Mouse (Mus musculus): ENCODE data around the gene Bex2. TPM values are rescaled to one million over a fixed set of nuclear protein-coding genes. Genes with fewer than 3 reads are reported as not detected.
"Not testable (repeated sequence)": the region's sequence is repeated elsewhere in the genome, so short reads cannot be mapped to it uniquely, and the experiment has no call there.

The Bex2 gene
- total and polyA plus RNA-seq, 2 experiments from 2014 or later = 294 to 1,237 TPM

GRCm38 (mm10) chrX:136094421-136094820, 26.4 kb upstream of the Bex2 start:
- peak overlapping the region; percentile 63 for H3K27ac ChIP-seq (ENCODE audit: low read depth, low read length)
- peak; percentile 65 for DNase-seq (ENCODE audit: low spot score)
- WGBS = 24% methylated on average over 2 of the region's 2 CpGs

GRCm38 (mm10) chrX:136092497-136093279, 24.7 kb upstream of the Bex2 start:
- ATAC-seq (ENCODE audit: low FRiP score) (no peak), DNase-seq (ENCODE audit: low spot score) (no peak)
- Histone ChIP-seq H3K4me3 (ENCODE audit: low read depth, low read length) (no peak overlapping the region), H3K36me3 (ENCODE audit: insufficient read depth, low read length) (no peaks in the 10 kb centered on the region), H3K9ac (replicated peaks; ENCODE audit: low read length, poor library complexity, severe bottlenecking) (no peak overlapping the region), H3K9me3 (ENCODE audit: low read length) (no peaks in the 10 kb centered on the region), H3K27ac (ENCODE audit: low read depth, low read length) (no peak overlapping the region), H3K4me1 (ENCODE audit: insufficient read depth, low read length) (no peaks in the 10 kb centered on the region), H3K4me2 (ENCODE audit: low read depth, low read length, poor library complexity, severe bottlenecking) (no peak overlapping the region), H3K27me3 (ENCODE audit: insufficient read depth, low read length) (no peaks in the 10 kb centered on the region)
- 38% methylated on average over 2 of the region's 2 CpGs for WGBS
- no peak for TF ChIP-seq CTCF (IDR thresholded peaks at IDR 0.05)

More at GRCm38 (mm10) chrX:136094421-136094820, 26.4 kb upstream of the Bex2 start:
- Histone ChIP-seq H3K9me3 (ENCODE audit: low read length) (no peaks in the 10 kb centered on the region), H3K4me1 (ENCODE audit: insufficient read depth, low read length) (no peaks in the 10 kb centered on the region), H3K9ac (replicated peaks; ENCODE audit: low read length, poor library complexity, severe bottlenecking) (no peak overlapping the region), H3K4me2 (ENCODE audit: low read depth, low read length, poor library complexity, severe bottlenecking) (no peak overlapping the region), H3K36me3 (ENCODE audit: insufficient read depth, low read length) (no peaks in the 10 kb centered on the region), H3K4me3 (ENCODE audit: low read depth, low read length) (no peak overlapping the region), H3K27me3 (ENCODE audit: insufficient read depth, low read length) (no peaks in the 10 kb centered on the region)
- ATAC-seq (ENCODE audit: low FRiP score) = peak; percentile 86
- TF ChIP-seq CTCF (IDR thresholded peaks at IDR 0.05) = no peak

GRCm38 (mm10) chrX:136085155-136085554, 17.1 kb upstream of the Bex2 start, which contains the start of gene Nxf3:
Gene Nxf3 (minus strand): TSS chrX:136085255.
- Histone ChIP-seq H3K4me1 (ENCODE audit: insufficient read depth, low read length) (no peaks in the 10 kb centered on the region), H3K27ac (ENCODE audit: low read depth, low read length) (no peak within 1 kb of the TSS), H3K9ac (replicated peaks; ENCODE audit: low read length, poor library complexity, severe bottlenecking) (no peak within 1 kb of the TSS), H3K27me3 (ENCODE audit: insufficient read depth, low read length) (no peaks in the 10 kb centered on the region), H3K9me3 (ENCODE audit: low read length) (no peaks in the 10 kb centered on the region), H3K36me3 (ENCODE audit: insufficient read depth, low read length) (no peaks in the 10 kb centered on the region), H3K4me3 (ENCODE audit: low read depth, low read length) (no peak within 1 kb of the TSS), H3K4me2 (ENCODE audit: low read depth, low read length, poor library complexity, severe bottlenecking) (no peak within 1 kb of the TSS)
- ATAC-seq (ENCODE audit: low FRiP score) = no peak
- no peak for DNase-seq (ENCODE audit: low spot score)
- no peak for TF ChIP-seq CTCF (IDR thresholded peaks at IDR 0.05)
- WGBS = 82% methylated on average over 9 of the region's 9 CpGs

- ATAC-seq (ENCODE audit: low FRiP score) (peak; percentile 77), DNase-seq (ENCODE audit: low spot score) (peak; percentile 66)
- not testable (repeated sequence) for H3K9me3 ChIP-seq (ENCODE audit: low read length); H3K4me1 ChIP-seq (ENCODE audit: insufficient read depth, low read length); H3K36me3 ChIP-seq (ENCODE audit: insufficient read depth, low read length); H3K27me3 ChIP-seq (ENCODE audit: insufficient read depth, low read length)
- Histone ChIP-seq H3K4me2 (ENCODE audit: low read depth, low read length, poor library complexity, severe bottlenecking) (peak overlapping the region; percentile 27), H3K9ac (replicated peaks; ENCODE audit: low read length, poor library complexity, severe bottlenecking) (peak overlapping the region; percentile 50; the same call in 1 of the 2 replicates), H3K27ac (ENCODE audit: low read depth, low read length) (peak overlapping the region; percentile 62), H3K4me3 (ENCODE audit: low read depth, low read length) (peak overlapping the region; percentile 38)
- WGBS = 14% methylated on average over 3 of the region's 48 CpGs
- TF ChIP-seq CTCF (IDR thresholded peaks at IDR 0.05) = peak; percentile 67
Measured at GRCm38 (mm10) chrX:136067201-136067991, 640 bp downstream of the Bex2 start.

GRCm38 (mm10) chrX:136060698-136061097, 7.3 kb downstream of the Bex2 start:
- ATAC-seq (ENCODE audit: low FRiP score) = no peak
- H3K9me3 ChIP-seq (ENCODE audit: low read length) = no peaks in the 10 kb centered on the region
- WGBS = 71% methylated on average over 1 of the region's 1 CpGs
- H3K4me2 ChIP-seq (ENCODE audit: low read depth, low read length, poor library complexity, severe bottlenecking) = no peak overlapping the region
- H3K4me1 ChIP-seq (ENCODE audit: insufficient read depth, low read length) = no peaks in the 10 kb centered on the region
- H3K9ac ChIP-seq (replicated peaks; ENCODE audit: low read length, poor library complexity, severe bottlenecking) = no peak overlapping the region
- no peaks in the 10 kb centered on the region for H3K36me3 ChIP-seq (ENCODE audit: insufficient read depth, low read length)
- no peaks in the 10 kb centered on the region for H3K27me3 ChIP-seq (ENCODE audit: insufficient read depth, low read length)
- TF ChIP-seq CTCF (IDR thresholded peaks at IDR 0.05) = no peak
- no peak for DNase-seq (ENCODE audit: low spot score)
- no peak overlapping the region for H3K4me3 ChIP-seq (ENCODE audit: low read depth, low read length)
- no peak overlapping the region for H3K27ac ChIP-seq (ENCODE audit: low read depth, low read length)

- TF ChIP-seq CTCF (IDR thresholded peaks at IDR 0.05) = no peak
- Histone ChIP-seq H3K27me3 (ENCODE audit: insufficient read depth, low read length) (no peaks in the 10 kb centered on the region), H3K9ac (replicated peaks; ENCODE audit: low read length, poor library complexity, severe bottlenecking) (no peak overlapping the region)
Measured at GRCm38 (mm10) chrX:136051219-136051618, 16.8 kb downstream of the Bex2 start.

More at GRCm38 (mm10) chrX:136051219-136051618, 16.8 kb downstream of the Bex2 start:
- H3K9me3 ChIP-seq (ENCODE audit: low read length) = no peaks in the 10 kb centered on the region
- no peak overlapping the region for H3K27ac ChIP-seq (ENCODE audit: low read depth, low read length)
- H3K36me3 ChIP-seq (ENCODE audit: insufficient read depth, low read length) = no peaks in the 10 kb centered on the region
- DNase-seq (ENCODE audit: low spot score) = no peak
- H3K4me2 ChIP-seq (ENCODE audit: low read depth, low read length, poor library complexity, severe bottlenecking) = no peak overlapping the region
- no peaks in the 10 kb centered on the region for H3K4me1 ChIP-seq (ENCODE audit: insufficient read depth, low read length)
- no peak for ATAC-seq (ENCODE audit: low FRiP score)
- WGBS = 65% methylated on average over 2 of the region's 2 CpGs
- H3K4me3 ChIP-seq (ENCODE audit: low read depth, low read length) = no peak overlapping the region
